Mouse (Mus musculus) testis, postnatal 14 days (tissue): ENCODE measurements around the gene Taf15.

Source experiments
- DNase-seq: peaks from one replicate; pipeline ENCODE4 v3.0.0; 2021; ENCODE audit warnings: low spot score

Gene Taf15

DNA sequence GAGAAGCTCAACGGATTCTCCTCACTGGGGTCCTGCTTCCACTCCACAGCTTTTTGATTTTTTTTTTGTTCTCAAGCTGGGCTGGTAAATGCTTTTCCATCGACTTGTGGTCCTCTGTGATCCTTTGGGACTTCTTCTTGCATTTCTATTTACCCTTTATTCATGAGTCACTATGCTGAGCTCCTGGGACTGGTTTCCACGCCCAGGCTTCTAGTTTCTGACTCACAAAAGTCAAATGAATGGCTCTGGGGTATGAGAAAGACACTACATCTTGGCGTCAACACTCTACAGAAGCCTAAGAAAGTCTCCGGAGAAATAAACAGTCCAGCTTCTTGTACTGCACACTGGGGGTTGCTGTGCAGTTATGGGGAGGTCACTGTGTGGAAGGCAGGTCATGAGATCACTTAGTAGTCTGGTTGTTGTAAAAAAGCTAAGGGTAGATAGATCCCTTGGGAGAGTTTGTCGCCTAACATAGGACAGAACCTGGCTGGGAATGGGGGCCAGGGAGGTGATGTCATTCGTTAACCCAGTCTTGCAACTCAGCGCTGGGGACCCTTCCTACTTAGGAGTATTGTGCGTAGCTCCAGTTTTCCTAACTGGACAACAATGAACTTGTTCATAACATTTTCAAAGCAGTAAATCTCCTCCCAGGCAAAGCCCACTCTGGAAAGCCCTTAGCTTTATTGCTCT, 14.8 kb upstream of the Taf15 start:
- DNase-seq: no peak

- no peak for DNase-seq
These were observed 11.3 kb upstream of the Taf15 start for GRCm38 (mm10) chr11:83461462-83462027.

DNA sequence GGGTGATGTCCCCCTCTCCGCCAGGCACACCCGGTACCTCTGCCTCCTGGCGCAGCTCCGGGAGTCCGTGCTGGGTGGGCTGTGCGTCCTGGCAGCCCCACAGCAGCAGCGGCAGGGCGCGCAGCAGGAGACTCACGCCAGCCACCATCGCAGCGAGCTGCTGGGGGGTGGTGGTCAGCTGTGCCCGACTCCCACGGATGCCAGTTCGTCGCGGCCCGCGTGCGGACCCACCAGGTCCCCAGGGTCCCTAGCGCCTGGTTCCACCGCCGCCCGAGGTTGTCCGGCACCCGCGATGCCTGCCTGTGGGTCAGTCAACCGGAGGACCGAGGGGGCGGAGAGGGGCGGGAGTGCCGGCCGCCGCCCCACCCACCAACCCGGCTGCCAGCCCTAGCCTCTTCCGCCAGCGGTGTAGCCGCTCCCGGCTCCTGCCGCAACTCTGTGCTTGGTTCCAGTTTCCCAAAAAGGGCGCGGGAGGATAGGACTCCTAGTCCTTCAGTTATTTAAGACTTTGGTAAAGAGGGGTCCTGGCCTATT, 10.1 kb upstream of the Taf15 start, which contains the start of gene Mmp28:
TSS of gene Mmp28 (minus strand) at position 361 of the 534 bp plus-strand sequence.
- no peak for DNase-seq

DNA sequence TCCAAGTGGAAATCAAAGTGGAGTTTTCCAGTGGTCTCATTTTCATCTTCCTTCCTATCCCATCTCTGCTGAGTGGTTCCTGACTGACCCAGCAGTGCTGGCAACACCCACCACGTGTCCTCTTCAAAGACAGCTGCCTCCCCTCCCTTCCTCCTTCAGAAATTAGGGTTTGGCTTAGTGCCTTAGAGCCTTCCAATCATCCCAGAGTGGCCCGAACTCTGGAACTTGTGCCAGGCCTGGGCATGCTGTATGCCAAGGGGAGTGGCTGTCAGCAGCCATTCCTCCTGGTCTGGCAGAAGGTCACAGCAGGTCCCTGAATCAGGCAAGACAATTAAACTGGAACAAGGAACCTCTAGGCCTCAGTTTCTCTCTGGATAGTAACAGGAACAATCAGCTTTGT, 6.9 kb upstream of the Taf15 start:
- DNase-seq: no peak

DNA sequence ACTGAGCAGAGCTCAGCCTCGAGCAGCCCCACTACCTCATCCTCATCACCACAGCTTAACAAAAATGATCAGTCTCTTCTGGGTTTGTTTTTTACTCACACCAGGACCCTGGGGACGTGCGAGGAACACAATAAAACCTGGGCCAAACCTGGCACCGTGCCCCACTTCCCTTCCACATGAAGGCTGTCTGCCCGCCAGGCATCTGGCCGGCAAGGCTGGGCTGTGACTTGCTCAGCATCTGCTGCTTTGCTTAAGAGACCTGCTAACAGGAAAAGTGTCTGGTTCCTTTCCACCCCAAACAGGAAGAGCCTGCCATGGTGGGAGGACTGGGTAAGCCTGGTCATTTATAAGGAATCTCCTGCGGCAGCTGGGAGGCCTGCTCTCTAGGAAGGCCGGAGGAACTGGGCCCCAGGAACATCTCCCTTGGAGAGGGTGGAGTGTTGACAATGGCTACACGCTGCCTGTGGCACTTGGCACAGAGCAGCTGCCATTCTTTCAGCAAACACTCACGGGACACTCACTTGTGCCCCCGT, 5.7 kb upstream of the Taf15 start:
- DNase-seq: no peak

GRCm38 (mm10) chr11:83468765-83469164, 4.1 kb upstream of the Taf15 start:
- no peak for DNase-seq

DNA sequence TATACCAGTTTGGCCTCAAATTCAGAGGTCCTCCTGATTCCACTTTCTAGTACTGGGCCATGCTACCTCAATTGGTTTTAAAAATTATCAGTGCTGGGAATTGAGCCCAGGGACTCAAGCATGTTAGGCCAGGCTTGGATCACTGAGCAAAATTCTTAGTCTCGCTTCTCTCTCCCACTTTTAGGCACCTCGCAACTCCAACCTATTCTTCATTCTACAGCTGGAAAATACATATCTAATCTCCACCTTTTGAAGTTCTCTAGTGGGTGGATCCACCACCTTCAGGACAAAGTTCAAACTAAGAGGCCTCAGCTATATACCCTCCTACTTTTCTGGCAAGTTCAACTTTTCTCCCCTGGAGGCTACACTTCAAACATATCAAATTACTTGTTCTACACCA, 1.1 kb upstream of the Taf15 start:
- DNase-seq: no peak

GRCm38 (mm10) chr11:83473235-83474016, 540 bp downstream of the Taf15 start:
- no peak for DNase-seq

GRCm38 (mm10) chr11:83491488-83491887, 18.6 kb downstream of the Taf15 start:
- DNase-seq: no peak

DNA sequence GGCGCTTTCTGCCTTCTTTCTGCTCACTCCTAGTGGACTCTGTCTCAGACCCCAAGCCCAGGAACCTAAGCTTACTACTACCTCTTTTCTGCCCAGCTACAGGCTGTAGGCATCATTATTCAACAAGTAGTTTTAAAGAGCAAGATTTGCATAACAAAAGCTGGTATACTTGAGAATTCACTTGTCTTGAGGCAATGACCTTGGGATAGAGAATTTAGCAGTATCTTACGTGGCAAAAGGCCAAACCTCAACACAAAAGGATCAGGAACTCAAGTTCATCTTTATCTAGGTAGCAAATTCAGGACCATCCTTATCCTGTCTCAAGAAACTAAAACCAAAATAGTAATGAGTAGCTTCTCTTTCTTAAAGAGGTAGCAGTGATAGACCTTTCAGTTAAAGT, 22.7 kb downstream of the Taf15 start:
- DNase-seq: no peak

GRCm38 (mm10) chr11:83504308-83504707, 31.4 kb downstream of the Taf15 start:
- no peak for DNase-seq

DNA sequence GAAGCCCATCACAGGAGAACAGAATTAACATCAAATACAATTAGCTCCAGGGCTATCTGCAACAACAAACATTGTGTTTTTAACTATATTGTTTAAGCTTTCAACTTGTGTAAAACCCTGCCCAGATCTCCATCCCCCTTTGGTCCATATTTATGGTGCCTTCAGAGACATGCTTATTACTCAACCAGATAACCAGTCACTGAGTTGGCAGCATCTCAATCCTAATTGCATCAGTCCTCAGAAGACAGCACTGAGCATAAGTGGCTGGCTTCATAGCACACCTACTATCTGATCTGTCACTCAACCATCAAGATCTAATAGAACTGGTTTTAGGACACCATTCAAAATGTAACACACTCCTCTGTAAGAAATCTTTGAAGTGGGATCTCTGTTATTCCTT, 36.6 kb downstream of the Taf15 start:
- no peak for DNase-seq

DNA sequence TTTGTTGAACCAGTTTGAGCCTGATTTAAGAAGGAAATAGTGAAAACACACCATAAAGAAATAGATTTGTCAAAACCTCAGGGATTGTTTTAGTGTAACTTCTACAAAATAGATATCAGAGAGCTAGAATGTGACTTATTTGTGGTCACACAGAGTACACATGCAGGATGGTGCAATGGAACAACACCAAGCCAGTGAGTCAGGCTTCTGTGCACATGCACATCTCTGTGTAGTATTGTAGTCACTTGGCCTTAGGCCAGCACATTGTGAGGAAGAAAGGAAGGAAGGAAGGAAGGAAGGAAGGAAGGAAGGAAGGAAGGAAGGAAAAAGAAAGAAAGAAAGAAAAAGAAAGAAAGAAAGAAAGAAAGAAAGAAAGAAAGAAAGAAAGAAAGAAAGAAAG, 44.3 kb downstream of the Taf15 start:
- no peak for DNase-seq

DNA sequence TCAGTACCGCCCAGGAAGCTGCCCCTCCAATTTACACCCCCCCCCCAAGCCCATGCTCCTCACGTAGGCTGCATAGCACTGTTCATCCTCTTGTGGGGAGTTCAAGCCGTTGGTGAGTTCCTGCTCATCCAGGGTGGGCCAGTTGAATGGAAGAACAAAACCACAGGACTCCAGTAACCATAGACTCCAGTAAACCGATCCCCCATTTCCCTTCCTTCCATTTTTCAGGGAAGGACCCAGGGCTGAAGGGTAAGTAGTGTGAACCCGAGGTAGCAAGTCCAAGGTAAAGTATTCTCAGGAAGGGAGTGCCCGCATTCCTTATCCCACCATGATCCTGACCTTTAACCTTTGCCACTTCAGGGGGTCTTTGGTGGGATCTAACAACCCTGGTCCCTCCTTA, 45.5 kb downstream of the Taf15 start:
- DNase-seq: no peak

DNA sequence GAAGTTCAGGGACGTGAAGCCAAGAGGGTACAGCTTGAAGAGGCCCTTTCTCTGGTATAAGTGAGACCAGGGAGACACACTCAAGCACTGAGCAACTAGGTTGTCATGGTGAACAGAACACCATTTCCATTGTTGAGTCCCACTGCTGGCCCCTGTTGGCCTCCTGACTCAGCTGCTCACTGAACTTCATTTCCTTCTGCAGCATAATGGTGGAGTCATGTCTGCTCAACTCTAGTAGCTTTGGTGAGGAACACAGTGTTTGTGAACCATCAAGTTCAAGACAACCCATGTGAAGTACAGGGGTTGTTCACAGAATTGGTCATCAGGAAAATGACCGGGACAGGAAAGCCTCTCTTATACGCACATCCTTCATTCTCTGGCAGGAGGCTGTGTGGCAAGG, 49.2 kb downstream of the Taf15 start, which contains the start of gene Heatr9:
TSS of gene Heatr9 (minus strand) at position 101 of the 400 bp plus-strand sequence.
- DNase-seq: no peak

DNA sequence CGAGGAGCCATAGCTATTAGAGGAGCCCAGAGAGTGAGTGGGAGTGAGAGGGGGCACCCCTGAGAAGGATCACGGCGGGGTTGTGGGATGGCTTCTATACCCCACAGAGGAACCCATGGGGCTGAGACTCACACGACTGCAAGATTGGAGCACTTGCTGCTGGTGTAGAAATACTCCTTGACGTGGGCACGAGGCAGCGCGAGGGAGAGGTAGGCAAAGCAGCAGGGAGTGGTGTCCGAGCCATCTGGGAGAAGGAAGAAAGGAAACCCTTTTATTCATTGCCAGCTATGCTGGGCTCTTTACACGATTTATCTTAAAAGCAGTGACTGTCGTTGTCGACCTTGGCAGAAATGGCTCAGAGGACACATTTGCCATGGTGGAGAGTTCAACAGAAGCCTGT, 56.1 kb downstream of the Taf15 start:
- no peak for DNase-seq

- no peak for DNase-seq
These were observed 57.5 kb downstream of the Taf15 start, which contains the start of gene Ccl5 for GRCm38 (mm10) chr11:83530360-83530759. Gene Ccl5, minus strand, starts transcription at chr11:83530518.

DNA sequence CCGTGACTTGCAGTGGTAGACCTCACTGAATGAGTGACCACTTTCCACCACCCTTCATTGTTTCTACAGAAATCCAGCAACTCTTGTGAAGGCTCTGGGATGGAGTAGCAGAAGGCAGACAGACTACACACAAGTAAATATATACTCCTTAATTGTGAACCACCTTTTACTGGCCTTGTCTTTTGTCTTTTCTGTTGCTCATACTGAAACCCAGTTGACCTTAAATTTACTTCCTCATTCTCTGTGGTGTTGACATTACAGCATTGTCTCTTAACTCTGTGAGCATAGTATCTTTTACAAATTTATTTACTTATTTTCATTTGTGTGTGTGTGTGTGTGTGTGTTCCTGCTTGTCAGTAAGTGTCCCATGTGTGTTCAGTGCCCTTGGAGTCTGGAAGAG, 60.3 kb downstream of the Taf15 start:
- DNase-seq: no peak

DNA sequence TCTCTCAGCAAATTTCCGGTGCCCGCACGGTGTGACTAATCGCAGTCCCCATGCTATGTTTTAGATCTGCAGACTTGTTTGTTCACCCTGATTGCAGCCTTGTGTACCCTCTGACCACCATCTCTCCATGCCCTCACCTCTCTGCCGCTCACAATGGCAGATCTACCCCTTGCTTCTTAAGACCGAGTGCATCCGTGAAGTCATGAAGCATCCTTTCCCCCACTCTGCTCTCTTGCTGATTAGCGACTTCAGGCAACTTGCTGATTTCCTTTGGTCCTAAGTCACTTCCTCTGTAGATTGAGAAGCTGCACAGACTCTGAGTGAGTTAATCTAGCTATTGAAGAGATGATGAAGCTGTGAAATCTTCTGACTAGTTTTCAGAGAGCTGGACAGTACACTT, 61.3 kb downstream of the Taf15 start:
- no peak for DNase-seq

DNA sequence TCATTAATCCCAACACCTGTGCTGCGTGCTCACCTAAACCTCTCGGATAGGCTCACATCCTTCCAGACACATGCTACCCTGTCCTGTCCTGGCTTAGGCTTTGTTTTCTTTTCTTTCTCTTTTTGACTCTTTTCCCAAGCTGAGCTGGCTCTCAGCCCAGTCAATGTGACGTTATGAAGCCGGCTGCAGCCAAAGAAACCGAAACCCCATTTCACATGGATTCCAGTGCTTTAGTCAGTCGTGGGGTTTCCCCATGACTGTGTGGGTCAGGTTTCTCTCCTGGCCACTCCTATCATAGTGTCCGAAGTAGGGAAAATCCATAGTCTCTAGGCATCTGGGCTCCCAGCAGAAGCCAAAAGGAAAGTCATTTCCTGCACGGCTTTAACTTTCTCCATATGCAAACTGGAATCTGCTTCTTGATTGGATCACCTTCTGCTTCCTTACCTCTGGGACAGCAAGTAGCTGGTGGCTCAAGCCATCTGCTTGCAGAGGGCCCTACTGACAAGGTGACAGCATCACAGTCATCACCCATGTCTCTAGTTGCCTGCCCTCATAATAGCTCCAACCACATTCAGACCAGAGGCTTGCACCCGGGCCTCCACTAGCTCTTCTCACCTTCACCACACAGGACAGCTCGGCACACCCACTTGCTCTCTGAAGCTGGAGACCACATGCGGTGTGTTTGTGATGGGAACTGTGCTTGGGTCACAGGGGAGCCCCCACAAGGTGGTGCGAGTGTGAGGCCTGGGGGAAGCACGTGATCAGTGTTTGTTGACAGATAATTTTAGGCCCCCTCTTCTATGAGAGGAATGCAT, 61.9 kb downstream of the Taf15 start:
- peak; percentile 22 for DNase-seq

DNA sequence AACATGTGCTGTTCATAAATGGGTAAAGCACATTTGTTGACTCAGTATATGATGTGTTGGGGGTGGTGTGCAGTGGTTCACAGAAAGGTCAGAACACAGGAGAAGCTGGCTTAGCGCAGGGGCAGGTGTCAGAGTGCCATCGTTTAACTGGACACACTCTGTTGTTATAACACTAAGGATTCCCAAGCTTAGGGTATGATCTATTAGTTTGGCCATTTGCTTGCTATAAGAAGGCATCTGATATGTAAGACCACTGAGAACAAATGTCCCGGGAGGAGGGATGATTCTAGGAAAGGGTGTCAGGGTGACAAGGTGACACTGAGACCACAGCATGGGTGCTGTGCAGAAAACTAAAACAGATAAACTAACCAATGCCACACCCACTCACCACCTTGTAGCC, 63.9 kb downstream of the Taf15 start:
- DNase-seq: no peak
